Mouse (Mus musculus): Measurements from ENCODE around the gene Pgm5. TPM values are rescaled to one million over a fixed set of nuclear protein-coding genes. Genes with fewer than 3 reads are reported as not detected.
A peak's percentile ranks its signal among the peaks of the same experiment; 100 is the strongest.

The Pgm5 gene
- polyA plus RNA-seq, 1 experiment from 2014 or later: 3.3 TPM

- no peak overlapping the region for H3K4me2 ChIP-seq (replicated peaks; ENCODE audit: low read depth)
- H3K4me3 ChIP-seq (ENCODE audit: low read depth, low read length): no peak overlapping the region
- WGBS: 86% methylated on average over 6 of the region's 6 CpGs
- no peak overlapping the region for H3K9ac ChIP-seq (ENCODE audit: low read depth, low read length)
- no peak overlapping the region for H3K27ac ChIP-seq (ENCODE audit: low read depth, low read length)
- no peaks in the 10 kb centered on the region for H3K36me3 ChIP-seq (ENCODE audit: control insufficient read depth, insufficient read depth)
- no peak for TF ChIP-seq CTCF (IDR thresholded peaks at IDR 0.05; ENCODE audit: low read depth)
- no peak for ATAC-seq
- H3K4me1 ChIP-seq (replicated peaks; ENCODE audit: control insufficient read depth, insufficient read depth, low read length): no peaks in the 10 kb centered on the region
- H3K9me3 ChIP-seq (ENCODE audit: control insufficient read depth): no peaks in the 10 kb centered on the region
- H3K27me3 ChIP-seq (replicated peaks; ENCODE audit: control insufficient read depth, insufficient read depth, low read length): no peaks in the 10 kb centered on the region
Measured at GRCm38 (mm10) chr19:24640982-24641381, 220.7 kb downstream of the Pgm5 start.

- no peak for TF ChIP-seq CTCF (IDR thresholded peaks at IDR 0.05; ENCODE audit: low read depth)
- ATAC-seq: no peak
Measured at GRCm38 (mm10) chr19:24637988-24638387, 223.7 kb downstream of the Pgm5 start.

GRCm38 (mm10) chr19:24636616-24637015 is 225.0 kb downstream of the Pgm5 start:
- H3K4me3 ChIP-seq (ENCODE audit: low read depth, low read length): no peak overlapping the region
- no peak overlapping the region for H3K9ac ChIP-seq (ENCODE audit: low read depth, low read length)
- H3K27ac ChIP-seq (ENCODE audit: low read depth, low read length): no peak overlapping the region
- H3K27me3 ChIP-seq (replicated peaks; ENCODE audit: control insufficient read depth, insufficient read depth, low read length): no peaks in the 10 kb centered on the region
- H3K9me3 ChIP-seq (ENCODE audit: control insufficient read depth): no peaks in the 10 kb centered on the region
- no peak for TF ChIP-seq CTCF (IDR thresholded peaks at IDR 0.05; ENCODE audit: low read depth)
- H3K36me3 ChIP-seq (ENCODE audit: control insufficient read depth, insufficient read depth): no peaks in the 10 kb centered on the region
- H3K4me1 ChIP-seq (replicated peaks; ENCODE audit: control insufficient read depth, insufficient read depth, low read length): no peaks in the 10 kb centered on the region
- no peak for ATAC-seq
- WGBS: 89% methylated on average over 10 of the region's 10 CpGs
- no peak overlapping the region for H3K4me2 ChIP-seq (replicated peaks; ENCODE audit: low read depth)

More at GRCm38 (mm10) chr19:24637988-24638387, 223.7 kb downstream of the Pgm5 start:
- no peaks in the 10 kb centered on the region for H3K27me3 ChIP-seq (replicated peaks; ENCODE audit: control insufficient read depth, insufficient read depth, low read length)
- H3K36me3 ChIP-seq (ENCODE audit: control insufficient read depth, insufficient read depth): no peaks in the 10 kb centered on the region
- H3K9me3 ChIP-seq (ENCODE audit: control insufficient read depth): no peaks in the 10 kb centered on the region
- no peak overlapping the region for H3K27ac ChIP-seq (ENCODE audit: low read depth, low read length)
- no peaks in the 10 kb centered on the region for H3K4me1 ChIP-seq (replicated peaks; ENCODE audit: control insufficient read depth, insufficient read depth, low read length)
- no peak overlapping the region for H3K4me2 ChIP-seq (replicated peaks; ENCODE audit: low read depth)
- no peak overlapping the region for H3K9ac ChIP-seq (ENCODE audit: low read depth, low read length)
- WGBS: 74% methylated on average over 6 of the region's 6 CpGs
- H3K4me3 ChIP-seq (ENCODE audit: low read depth, low read length): no peak overlapping the region

GRCm38 (mm10) chr19:24634602-24635001 is 227.1 kb downstream of the Pgm5 start:
- Histone ChIP-seq H3K27ac (ENCODE audit: low read depth, low read length) (no peak overlapping the region), H3K4me2 (replicated peaks; ENCODE audit: low read depth) (no peak overlapping the region), H3K4me3 (ENCODE audit: low read depth, low read length) (no peak overlapping the region), H3K27me3 (replicated peaks; ENCODE audit: control insufficient read depth, insufficient read depth, low read length) (no peaks in the 10 kb centered on the region), H3K4me1 (replicated peaks; ENCODE audit: control insufficient read depth, insufficient read depth, low read length) (no peaks in the 10 kb centered on the region), H3K36me3 (ENCODE audit: control insufficient read depth, insufficient read depth) (no peaks in the 10 kb centered on the region), H3K9me3 (ENCODE audit: control insufficient read depth) (no peaks in the 10 kb centered on the region), H3K9ac (ENCODE audit: low read depth, low read length) (no peak overlapping the region)
- TF ChIP-seq CTCF (IDR thresholded peaks at IDR 0.05; ENCODE audit: low read depth): peak; percentile 98
- 0 out of 2 replicates have a peak, but pooled peaks have one; percentile 17 for ATAC-seq
- 3% methylated on average over 7 of the region's 7 CpGs for WGBS

Other genes starting within 250 kb of the Pgm5 start
- 9.3 and 11.3 TPM in 2 replicates for gene Tmem252, start 187.8 kb downstream of the Pgm5 start, polyA plus RNA-seq (2015; fragmentation: Nextera tagmentation; extraction: Ambion mirVana)
- gene Gm10053, start 13.8 kb upstream of the Pgm5 start, polyA plus RNA-seq (2015; fragmentation: Nextera tagmentation; extraction: Ambion mirVana): 473 and 580 TPM in 2 replicates
- not detected in 2 replicates for gene Foxd4, start 39.3 kb upstream of the Pgm5 start, polyA plus RNA-seq (2015; fragmentation: Nextera tagmentation; extraction: Ambion mirVana)
- 10.4 and 10.6 TPM in 2 replicates for gene Cbwd1, start 99.8 kb upstream of the Pgm5 start, polyA plus RNA-seq (2015; fragmentation: Nextera tagmentation; extraction: Ambion mirVana)
- 7.2 and 7.5 TPM in 2 replicates for gene Dock8, start 137.7 kb upstream of the Pgm5 start, polyA plus RNA-seq (2015; fragmentation: Nextera tagmentation; extraction: Ambion mirVana)

Measured in intestine, postnatal 0 days (tissue).